Mouse (Mus musculus) brain, embryonic 14.5 days (tissue): ENCODE measurements around the gene Pnpla2.

Experiments used
- CTCF ChIP-seq: fragments of 200-500 bp; IDR thresholded peaks from 2 replicates; pipeline ENCODE4 v1.5.1; 2012; ENCODE audit warnings: inconsistent platforms, mild to moderate bottlenecking, moderate library complexity, borderline replicate concordance; ENCODE audit not compliant: insufficient read depth, insufficient read length; ENCODE audit errors: extremely low read depth
- POLR2A ChIP-seq: fragments of 200-500 bp; IDR thresholded peaks from 2 replicates; pipeline ENCODE4 v1.6.1; 2012; ENCODE audit warnings: mild to moderate bottlenecking, inconsistent platforms, borderline replicate concordance; ENCODE audit not compliant: poor library complexity, insufficient read depth, insufficient read length, severe bottlenecking; ENCODE audit errors: extremely low read depth

DNA sequence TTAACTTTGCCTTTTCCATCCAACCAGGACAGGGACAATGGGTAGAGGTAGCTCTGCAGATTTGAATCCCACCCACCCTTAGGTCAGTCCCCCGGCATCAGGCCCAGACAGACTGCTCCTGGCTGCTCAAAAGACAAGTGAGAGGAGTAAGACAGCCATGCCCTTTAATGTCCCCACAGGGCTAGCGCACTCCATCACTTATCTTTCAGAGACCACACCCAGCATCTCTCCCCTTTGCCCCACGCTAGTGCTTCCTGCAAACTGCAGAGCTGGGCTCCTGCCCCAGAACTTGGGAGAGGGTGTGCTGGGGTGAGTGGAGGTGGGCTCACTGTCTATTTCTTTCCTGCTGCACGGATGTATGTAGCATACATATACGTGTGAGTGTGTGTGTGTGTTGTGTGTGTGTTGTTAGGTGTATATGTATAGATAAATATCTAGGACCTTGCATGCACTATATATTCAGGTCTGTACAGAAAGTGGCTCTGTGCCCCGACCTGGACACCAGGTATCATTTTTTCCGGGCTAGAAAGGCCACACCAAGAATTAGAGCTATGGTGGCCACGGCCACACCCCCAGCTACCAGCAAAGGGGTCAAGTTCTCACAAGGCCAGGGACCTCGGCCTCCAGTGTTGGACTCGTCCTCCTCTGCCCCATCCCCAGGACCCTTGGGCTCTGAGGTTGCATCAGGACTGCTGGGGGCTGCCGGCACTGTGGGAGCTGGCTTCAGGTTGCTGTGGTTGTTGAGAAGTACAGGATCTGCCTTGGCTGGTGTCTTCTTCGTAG is 27.9 kb upstream of the Pnpla2 start:
- TF ChIP-seq CTCF (no peak), POLR2A (no peak)
